31 mouse cellular contexts compared by ENCODE assay signal in genomic region chr1:137690860-137691595, GRCm38 (mm10).
A peak's percentile ranks its signal among the peaks of the same experiment; 100 is the strongest.
DNase-seq lines count a peak whose midpoint lies in the region; ATAC-seq and TF ChIP-seq lines count a peak whose summit lies in the region.
"Had no signal": no experiment of that assay in that cellular context is flagged by ENCODE, and none has a peak within 500 bp of the region (broad histone marks: within the 10 kb centered on the region; RNA-seq: fewer than 3 reads in every experiment).

No protein-coding gene starts in this region.

- H3K9ac ChIP-seq in hindbrain, embryonic 16.5 days (ENCODE audit: low read depth, low read length) = no peak overlapping the region
- no peak overlapping the region for H3K9ac ChIP-seq in hindbrain, embryonic 12.5 days
- no peak overlapping the region for H3K9ac ChIP-seq in lung, postnatal 0 days (replicated peaks; ENCODE audit: low read depth)
- H3K9ac ChIP-seq: embryonic facial prominence, embryonic 15.5 days; forebrain, embryonic 12.5 days; forebrain, postnatal 0 days; hindbrain, embryonic 14.5 days; liver, embryonic 14.5 days; neural tube, embryonic 13.5 days had no signal

- H3K4me3 ChIP-seq in hindbrain, embryonic 16.5 days (ENCODE audit: low read length) = no peak overlapping the region
- no peak overlapping the region for H3K4me3 ChIP-seq in hindbrain, embryonic 12.5 days
- no peak overlapping the region for H3K4me3 ChIP-seq in lung, postnatal 0 days (ENCODE audit: low read depth, low read length)
- H3K4me3 ChIP-seq: embryonic facial prominence, embryonic 10.5 days; embryonic facial prominence, embryonic 15.5 days; forebrain, embryonic 12.5 days; layer of hippocampus, adult 2 months; neural tube, embryonic 13.5 days had no signal

- H3K4me2 ChIP-seq in hindbrain, embryonic 16.5 days (ENCODE audit: low read length) = no peak overlapping the region
- no peak overlapping the region for H3K4me2 ChIP-seq in hindbrain, embryonic 12.5 days (replicated peaks)
- no peak overlapping the region for H3K4me2 ChIP-seq in lung, postnatal 0 days (replicated peaks; ENCODE audit: low read depth, low read length)
- H3K4me2 ChIP-seq: embryonic facial prominence, embryonic 15.5 days; forebrain, embryonic 12.5 days; heart, embryonic 11.5 days; hindbrain, embryonic 14.5 days; midbrain, embryonic 11.5 days; neural tube, embryonic 13.5 days had no signal

- H3K27ac ChIP-seq in hindbrain, embryonic 16.5 days (ENCODE audit: low read depth, low read length) = no peak overlapping the region
- H3K27ac ChIP-seq in hindbrain, embryonic 12.5 days = no peak overlapping the region
- H3K27ac ChIP-seq in lung, postnatal 0 days (ENCODE audit: low read length) = no peak overlapping the region
- H3K27ac ChIP-seq: embryonic facial prominence, embryonic 10.5 days; embryonic facial prominence, embryonic 15.5 days; forebrain, embryonic 12.5 days; hindbrain, embryonic 14.5 days; layer of hippocampus, adult 2 months; liver, embryonic 14.5 days; neural tube, embryonic 13.5 days; stomach, postnatal 0 days had no signal

- WGBS in hindbrain, embryonic 16.5 days = 80% methylated on average over 9 of the region's 9 CpGs
- 90% methylated on average over 9 of the region's 9 CpGs for WGBS in hindbrain, embryonic 12.5 days
- 89% methylated on average over 9 of the region's 9 CpGs for WGBS in lung, postnatal 0 days

- H3K36me3 ChIP-seq in hindbrain, embryonic 16.5 days (ENCODE audit: control insufficient read depth, insufficient read depth, low read length) = no peaks in the 10 kb centered on the region
- no peaks in the 10 kb centered on the region for H3K36me3 ChIP-seq in hindbrain, embryonic 12.5 days
- H3K36me3 ChIP-seq in lung, postnatal 0 days (ENCODE audit: insufficient read depth, low read length) = no peaks in the 10 kb centered on the region
- H3K36me3 ChIP-seq: embryonic facial prominence, embryonic 10.5 days; embryonic facial prominence, embryonic 15.5 days; forebrain, embryonic 12.5 days; neural tube, embryonic 13.5 days had no signal

- ATAC-seq in hindbrain, embryonic 16.5 days = peak; percentile 65; the same call in 1 of the 2 replicates
- no peak for ATAC-seq in hindbrain, embryonic 12.5 days (ENCODE audit: low FRiP score)
- peak; percentile 97 for ATAC-seq in cerebellum, adult (ENCODE audit: insufficient number of reproducible peaks, low FRiP score, low TSS enrichment)
- ATAC-seq in lung, postnatal 0 days = no peak
- ATAC-seq: forebrain, postnatal 0 days; Patski had no signal

- no peak for TF ChIP-seq EP300 in lung, postnatal 0 days (IDR thresholded peaks at IDR 0.05)

- no peaks in the 10 kb centered on the region for H3K27me3 ChIP-seq in hindbrain, embryonic 16.5 days (replicated peaks; ENCODE audit: control insufficient read depth, insufficient read depth, low read length)
- H3K27me3 ChIP-seq in hindbrain, embryonic 12.5 days = no peaks in the 10 kb centered on the region
- no peaks in the 10 kb centered on the region for H3K27me3 ChIP-seq in lung, postnatal 0 days (replicated peaks; ENCODE audit: insufficient read depth, low read length)
- H3K27me3 ChIP-seq: embryonic facial prominence, embryonic 15.5 days; forebrain, embryonic 12.5 days; neural tube, embryonic 13.5 days; Patski had no signal

- peak; percentile 72 for DNase-seq in cerebellum, adult 8-10 months
- peak; percentile 79 to 83 for DNase-seq in cerebellum, postnatal 25 days
- DNase-seq in kidney, adult 8-10 months = no peak
- no peak for DNase-seq in lung, postnatal 0 days (ENCODE audit: low spot score)
- DNase-seq in right cerebral cortex, postnatal 25 days = no peak
- DNase-seq: adrenal gland, postnatal 14 days; forebrain, postnatal 0 days; gastrocnemius, postnatal 10 days; heart, postnatal 36 days; kidney, adult 18-20 months; kidney, postnatal 36 days; liver; lung, adult 2 months; lung, postnatal 14 days; right cerebral cortex, postnatal 14 days; thymus, adult 18-20 months; thymus, postnatal 25 days had no signal

- H3K4me1 ChIP-seq in hindbrain, embryonic 16.5 days (ENCODE audit: control insufficient read depth, insufficient read depth, low read depth, low read length) = no peaks in the 10 kb centered on the region
- 0 out of 2 replicates have a peak, but pooled peaks cover 3% of the 10 kb centered on the region for H3K4me1 ChIP-seq in hindbrain, embryonic 12.5 days
- H3K4me1 ChIP-seq in lung, postnatal 0 days (ENCODE audit: insufficient read depth, low read depth, low read length) = no peaks in the 10 kb centered on the region
- H3K4me1 ChIP-seq: embryonic facial prominence, embryonic 10.5 days; embryonic facial prominence, embryonic 15.5 days had no signal

- no peak for TF ChIP-seq CTCF in lung, postnatal 0 days (IDR thresholded peaks at IDR 0.05)

- H3K9me3 ChIP-seq in hindbrain, embryonic 16.5 days (ENCODE audit: control insufficient read depth, low read length) = no peaks in the 10 kb centered on the region
- no peaks in the 10 kb centered on the region for H3K9me3 ChIP-seq in hindbrain, embryonic 12.5 days (replicated peaks)
- no peaks in the 10 kb centered on the region for H3K9me3 ChIP-seq in lung, postnatal 0 days (ENCODE audit: low read length)
- H3K9me3 ChIP-seq: embryonic facial prominence, embryonic 10.5 days; embryonic facial prominence, embryonic 15.5 days; forebrain, embryonic 12.5 days; neural tube, embryonic 13.5 days had no signal

Comparison
In these comparisons a context has a peak if more than half of its experiments do, and no peak if none do; other contexts are left out.
1. ATAC-seq: peak in hindbrain, embryonic 16.5 days (single experiment) and cerebellum, adult (single experiment); none in hindbrain, embryonic 12.5 days (single experiment) and lung, postnatal 0 days (single experiment).
2. DNase-seq: peak in cerebellum, adult 8-10 months (single experiment) and cerebellum, postnatal 25 days (2 of 2); none in kidney, adult 8-10 months (0 of 2), lung, postnatal 0 days (single experiment) and right cerebral cortex, postnatal 25 days (single experiment).